Mouse (Mus musculus) heart, embryonic 14.5 days (tissue): Measurements from ENCODE around the gene Klk1. TPM values are rescaled to one million over a fixed set of nuclear protein-coding genes. Genes with fewer than 3 reads are reported as not detected.

Source experiments
- ATAC-seq: fragments of 200-750 bp; cut with Nextera tagmentation; 2 replicates; pipeline ENCODE4 v1.8.0; 2017; ENCODE audit warnings: low read depth, moderate TSS enrichment; ENCODE audit not compliant: insufficient number of reproducible peaks, insufficient read depth, low FRiP score
- H3K27ac ChIP-seq, 2 experiments: fragments of 200-500 bp in 1 of 2; fragments of 300-500 bp in 1 of 2; sonication (generic) in 1 of 2; replicated peaks in 1 of 2; 2 replicates each; pipeline ENCODE4 v1.5.1; 2012 to 2014; ENCODE audit warnings: low read depth in 2 of 2, low read length in 2 of 2, control low read depth in 1 of 2, mild to moderate bottlenecking in 1 of 2, mixed read lengths in 1 of 2; ENCODE audit not compliant: control insufficient read depth in 1 of 2, insufficient read depth in 1 of 2
- H3K27me3 ChIP-seq: fragments of 300-500 bp; sonication (generic); 2 replicates; pipeline ENCODE4 v1.6.1; 2014; ENCODE audit warnings: mild to moderate bottlenecking, low read length, control low read depth; ENCODE audit not compliant: control insufficient read depth, insufficient read depth
- H3K36me3 ChIP-seq: fragments of 300-500 bp; sonication (generic); 2 replicates; pipeline ENCODE4 v1.6.1; 2014; ENCODE audit warnings: mild to moderate bottlenecking, control low read depth, low read length, mixed read lengths; ENCODE audit not compliant: control insufficient read depth, insufficient read depth
- H3K4me1 ChIP-seq, 2 experiments: fragments of 200-500 bp in 1 of 2; fragments of 300-500 bp in 1 of 2; sonication (generic) in 1 of 2; 2 replicates each; pipeline ENCODE4 v1.6.1; 2012 to 2014; ENCODE audit warnings: low read length in 2 of 2, control low read depth in 1 of 2, mixed read lengths in 1 of 2; ENCODE audit not compliant: control insufficient read depth in 2 of 2, insufficient read depth in 2 of 2
- H3K4me2 ChIP-seq: fragments of 300-500 bp; sonication (generic); 2 replicates; pipeline ENCODE4 v1.6.1; 2014; ENCODE audit warnings: mild to moderate bottlenecking, low read length
- H3K4me3 ChIP-seq, 2 experiments: fragments of 200-500 bp in 1 of 2; fragments of 300-500 bp in 1 of 2; sonication (generic) in 1 of 2; 2 replicates each; pipeline ENCODE4 v1.5.1; 2012 to 2014; ENCODE audit warnings: low read length in 2 of 2, mild to moderate bottlenecking in 2 of 2, control low read depth in 1 of 2, low read depth in 1 of 2, moderate library complexity in 1 of 2; ENCODE audit not compliant: control insufficient read depth in 1 of 2, insufficient read depth in 1 of 2
- H3K9ac ChIP-seq: fragments of 300-500 bp; sonication (generic); 2 replicates; pipeline ENCODE4 v1.6.1; 2014; ENCODE audit warnings: mild to moderate bottlenecking, low read length
- H3K9me3 ChIP-seq: fragments of 300-500 bp; sonication (generic); 2 replicates; pipeline ENCODE4 v1.6.1; 2016; ENCODE audit warnings: low read length, control low read depth; ENCODE audit not compliant: control insufficient read depth
- WGBS: fragments of 180-500 bp; shearing (Covaris S2); extraction: QIAGEN DNeasy Blood & Tissue Kit; methylation state at CpG from one replicate; pipeline ENCODE4 v1.1.7; 2014; 5-methylcytosine and 5-hydroxymethylcytosine counted together
- polyA plus RNA-seq: library from polyadenylated mRNA; unstranded; fragments of >200 nt; fragmentation: Nextera tagmentation; extraction: Ambion mirVana; gene quantifications from 2 replicates; pipeline ENCODE4 v1.2.1, GENCODE M21; 2014

Gene Klk1
- polyA plus RNA-seq, 1 experiment from 2014 or later: not detected

DNA sequence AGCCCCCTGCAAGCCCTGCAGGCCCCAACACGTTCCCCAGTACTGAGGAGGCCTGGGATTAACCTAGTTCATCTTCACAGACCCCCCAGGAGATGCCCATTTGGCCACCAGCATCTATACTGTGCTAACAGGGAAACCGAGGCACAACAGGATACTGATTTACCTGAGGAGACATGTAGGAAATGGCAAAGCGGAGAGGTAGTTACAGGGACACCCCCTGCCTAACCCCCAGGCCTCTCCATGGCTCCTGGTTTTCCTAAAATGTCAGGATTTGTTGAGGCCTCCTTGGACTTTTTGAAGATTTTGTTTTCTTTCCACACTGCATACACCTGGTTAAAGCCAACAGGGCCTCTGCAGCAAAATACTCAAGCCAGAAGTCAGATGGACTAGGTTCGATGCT lies 32.1 kb downstream of the Klk1 start, which contains the start of gene Acp4:
Gene Acp4 (minus strand): TSS at position 101 of the 400 bp plus-strand sequence.
- Histone ChIP-seq H3K4me1 (peaks cover 5 to 7% of the 10 kb centered on the region in 2 experiments; a peak in 3 of 4 replicates), H3K36me3 (peaks cover 19% of the 10 kb centered on the region), H3K27ac (no peak within 1 kb of the TSS), H3K9me3 (no peaks in the 10 kb centered on the region), H3K4me2 (no peak within 1 kb of the TSS), H3K4me3 (no peak within 1 kb of the TSS), H3K9ac (no peak within 1 kb of the TSS), H3K27me3 (peaks cover 3% of the 10 kb centered on the region; the same call in 1 of the 2 replicates)
- 72% methylated on average over 4 of the region's 4 CpGs for WGBS
- ATAC-seq: no peak

DNA sequence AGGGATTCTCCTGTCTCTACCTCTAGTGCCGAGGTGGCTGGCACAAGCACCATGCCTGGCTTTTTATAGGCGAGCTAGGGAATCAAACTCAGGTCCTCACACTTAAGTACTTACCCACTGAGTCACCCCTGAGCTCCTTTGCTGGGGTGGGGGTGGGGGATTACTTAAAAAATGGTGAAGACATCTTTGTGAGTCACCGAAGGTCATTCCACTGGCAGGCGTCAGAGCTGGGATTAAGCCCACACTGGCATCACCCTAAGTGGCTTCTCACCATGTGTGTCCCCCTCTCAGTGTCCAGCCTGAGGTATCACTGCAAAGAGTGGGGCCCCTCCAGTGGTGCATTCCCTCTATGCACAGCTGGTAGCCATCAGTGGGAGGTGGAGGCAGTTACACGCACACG lies 35.2 kb downstream of the Klk1 start:
- WGBS: 69% methylated on average over 6 of the region's 6 CpGs
- no peak overlapping the region for H3K4me3 ChIP-seq
- no peaks in the 10 kb centered on the region for H3K9me3 ChIP-seq
- H3K4me2 ChIP-seq: no peak overlapping the region
- ATAC-seq: no peak
- H3K9ac ChIP-seq: no peak overlapping the region
- peaks cover 0 to 4% of the 10 kb centered on the region in 2 experiments; a peak in 1 of 4 replicates for H3K4me1 ChIP-seq
- no peak overlapping the region for H3K27ac ChIP-seq
- no peaks in the 10 kb centered on the region for H3K36me3 ChIP-seq
- peaks cover 23% of the 10 kb centered on the region for H3K27me3 ChIP-seq

DNA sequence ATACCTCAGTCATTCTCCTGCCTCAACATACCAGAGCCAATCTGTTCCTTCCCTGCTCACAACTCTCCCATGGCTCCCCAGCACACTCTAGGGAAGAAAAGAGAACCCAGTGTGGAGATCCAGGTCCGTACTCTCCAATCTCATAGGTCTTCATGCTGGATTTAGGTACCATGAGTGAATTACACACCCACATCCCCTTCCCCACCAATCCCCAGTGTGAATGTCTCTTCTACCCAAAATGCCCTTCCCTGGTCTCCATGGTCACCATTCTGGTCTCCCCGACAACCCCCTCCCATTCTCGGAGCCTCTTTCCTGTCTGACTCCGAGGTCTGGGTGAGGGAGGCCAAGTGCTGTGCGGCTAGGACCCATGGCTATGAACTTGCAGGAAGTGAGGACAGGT lies 36.0 kb downstream of the Klk1 start, which contains the start of gene Gm15517:
Gene Gm15517 (plus strand): TSS at position 301 of the 400 bp plus-strand sequence.
- 43% methylated on average over 5 of the region's 5 CpGs for WGBS
- no peak within 1 kb of the TSS for H3K9ac ChIP-seq
- H3K27me3 ChIP-seq: peaks cover 23% of the 10 kb centered on the region

DNA sequence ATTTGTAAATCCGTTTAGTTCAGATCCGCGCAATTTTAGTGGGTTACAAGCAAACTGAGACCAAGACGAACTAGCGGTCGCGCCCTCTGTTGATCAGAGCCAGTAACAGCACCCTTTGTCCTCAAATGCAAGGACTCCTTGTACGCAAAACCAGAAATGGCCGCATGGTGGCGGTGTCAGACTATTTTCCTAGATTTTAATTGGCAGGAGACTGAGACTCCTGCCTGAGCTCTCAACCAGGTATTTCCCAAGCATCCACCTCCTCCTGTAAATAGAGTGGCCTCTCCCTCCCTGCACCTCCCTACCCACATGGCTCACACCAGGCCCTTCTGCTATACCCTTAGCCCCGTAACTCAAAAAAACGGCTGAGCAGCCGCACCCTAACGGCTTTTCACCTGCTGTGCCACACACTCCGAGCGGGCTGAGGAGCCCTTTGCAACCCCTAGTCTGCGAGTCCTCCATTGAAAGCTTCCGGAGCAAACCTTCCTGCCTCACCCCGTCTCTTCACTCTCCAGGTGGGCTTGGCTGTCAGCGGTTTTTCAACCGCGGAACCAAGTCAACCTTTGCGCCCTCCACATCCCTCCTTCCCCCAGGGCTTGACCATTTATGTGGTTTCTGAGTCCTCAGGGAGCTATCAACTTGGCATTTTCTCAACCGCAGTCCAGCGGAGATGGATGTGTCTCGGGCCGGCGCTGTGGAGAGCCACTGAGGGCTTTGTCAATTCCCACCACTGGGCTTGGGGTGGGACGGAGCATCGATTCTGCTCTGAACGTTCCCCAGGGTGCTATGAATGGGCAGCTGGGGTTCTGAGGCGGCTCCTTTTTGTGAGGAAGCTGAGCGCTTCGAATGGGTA lies 37.9 kb downstream of the Klk1 start:
- no peaks in the 10 kb centered on the region for H3K36me3 ChIP-seq
- no peak overlapping the region for H3K4me3 ChIP-seq
- H3K27me3 ChIP-seq: peaks cover 26% of the 10 kb centered on the region
- H3K4me2 ChIP-seq: peak overlapping the region; percentile 33; the same call in 1 of the 2 replicates
- H3K9ac ChIP-seq: no peak overlapping the region
- peaks cover 0 to 4% of the 10 kb centered on the region in 2 experiments; a peak in 1 of 4 replicates for H3K4me1 ChIP-seq
- H3K27ac ChIP-seq: no peak overlapping the region
- no peaks in the 10 kb centered on the region for H3K9me3 ChIP-seq
- ATAC-seq: no peak
- 4% methylated on average over 34 of the region's 34 CpGs for WGBS

More for the DNA sequence above, 36.0 kb downstream of the Klk1 start, which contains the start of gene Gm15517:
- no peak within 1 kb of the TSS for H3K4me3 ChIP-seq
- H3K36me3 ChIP-seq: no peaks in the 10 kb centered on the region
- peaks cover 0 to 4% of the 10 kb centered on the region in 2 experiments; a peak in 1 of 4 replicates for H3K4me1 ChIP-seq
- no peak for ATAC-seq
- H3K9me3 ChIP-seq: no peaks in the 10 kb centered on the region
- H3K27ac ChIP-seq: no peak within 1 kb of the TSS
- H3K4me2 ChIP-seq: no peak within 1 kb of the TSS

DNA sequence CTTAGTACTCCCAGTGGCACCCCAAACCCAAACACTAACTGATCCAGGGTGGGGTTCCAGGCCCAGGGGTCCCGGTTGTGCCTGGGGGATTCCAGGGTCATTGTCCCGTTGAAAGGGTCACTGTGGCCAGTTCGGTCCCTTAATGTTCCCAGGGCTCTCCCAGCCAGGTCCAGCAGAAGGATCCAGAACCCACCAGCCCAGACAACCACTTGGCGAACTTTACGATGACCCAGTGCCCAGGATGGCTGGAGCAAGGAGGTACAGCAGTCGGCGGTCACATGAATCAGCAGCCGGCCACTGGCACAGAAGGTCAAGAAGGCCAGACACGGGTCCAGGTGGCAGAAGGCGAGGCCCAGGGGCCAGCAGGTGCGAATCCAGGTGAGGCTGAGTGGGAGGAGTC lies 43.0 kb downstream of the Klk1 start:
- no peaks in the 10 kb centered on the region for H3K36me3 ChIP-seq
- no peaks in the 10 kb centered on the region for H3K9me3 ChIP-seq
- H3K27ac ChIP-seq: no peak overlapping the region
- no peak for ATAC-seq
- no peak overlapping the region for H3K4me2 ChIP-seq
- peaks cover 25% of the 10 kb centered on the region for H3K27me3 ChIP-seq
- no peak overlapping the region for H3K9ac ChIP-seq
- H3K4me3 ChIP-seq: no peak overlapping the region
- 71% methylated on average over 11 of the region's 11 CpGs for WGBS
- peaks cover 0 to 1% of the 10 kb centered on the region in 2 experiments; a peak in 1 of 4 replicates for H3K4me1 ChIP-seq

DNA sequence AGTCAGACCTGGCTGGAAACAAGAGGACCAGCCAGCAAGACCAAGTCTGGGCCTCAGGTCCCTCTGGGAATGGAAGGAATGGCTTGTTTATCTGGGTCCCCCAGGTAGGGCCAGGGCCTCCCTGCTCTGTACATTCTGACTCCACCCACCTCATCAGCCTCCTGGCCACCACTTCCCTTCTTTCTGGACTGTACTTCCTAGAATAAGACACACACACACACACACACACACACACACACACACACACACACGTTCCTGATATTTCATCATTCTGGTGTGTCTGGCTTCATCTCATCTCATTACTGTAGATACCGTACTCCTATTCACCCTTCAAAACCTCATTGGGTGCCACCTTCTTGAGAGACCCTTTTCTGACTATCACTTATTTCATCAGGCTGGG lies 44.2 kb downstream of the Klk1 start:
- no peaks in the 10 kb centered on the region for H3K4me1 ChIP-seq
- no peak overlapping the region for H3K4me3 ChIP-seq
- H3K36me3 ChIP-seq: no peaks in the 10 kb centered on the region
- no peak overlapping the region for H3K9ac ChIP-seq
- no peak overlapping the region for H3K4me2 ChIP-seq
- peaks cover 25% of the 10 kb centered on the region for H3K27me3 ChIP-seq
- no peaks in the 10 kb centered on the region for H3K9me3 ChIP-seq
- WGBS: 78% methylated on average over 2 of the region's 2 CpGs
- H3K27ac ChIP-seq: no peak overlapping the region
- no peak for ATAC-seq

DNA sequence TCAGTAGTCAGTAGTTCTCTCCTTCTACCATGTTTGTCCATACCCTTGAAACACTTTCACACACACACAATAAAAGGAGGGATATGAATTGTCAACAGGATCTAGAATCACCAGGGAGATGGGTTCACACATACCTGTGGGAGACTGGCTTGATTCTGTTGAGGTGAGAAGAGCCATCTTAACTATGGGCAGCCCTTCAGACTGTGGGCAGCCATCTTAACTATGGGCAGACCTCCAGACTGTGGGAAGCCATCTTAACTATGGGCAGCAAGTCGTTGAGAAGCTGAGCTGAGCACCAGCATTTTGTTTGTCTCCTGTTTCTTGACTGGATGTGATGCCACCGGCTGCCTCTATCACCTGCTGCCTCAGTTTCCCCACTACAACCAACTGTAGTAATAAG lies 46.1 kb downstream of the Klk1 start:
- H3K36me3 ChIP-seq: no peaks in the 10 kb centered on the region
- no peaks in the 10 kb centered on the region for H3K9me3 ChIP-seq
- H3K4me2 ChIP-seq: no peak overlapping the region
- H3K9ac ChIP-seq: no peak overlapping the region
- WGBS: 63% methylated on average over 2 of the region's 2 CpGs
- H3K4me1 ChIP-seq: no peaks in the 10 kb centered on the region
- H3K27ac ChIP-seq: no peak overlapping the region
- ATAC-seq: no peak
- H3K4me3 ChIP-seq: no peak overlapping the region
- peaks cover 33% of the 10 kb centered on the region for H3K27me3 ChIP-seq
